ENCODE assay signal across 17 mouse cellular contexts in the genomic region with DNA sequence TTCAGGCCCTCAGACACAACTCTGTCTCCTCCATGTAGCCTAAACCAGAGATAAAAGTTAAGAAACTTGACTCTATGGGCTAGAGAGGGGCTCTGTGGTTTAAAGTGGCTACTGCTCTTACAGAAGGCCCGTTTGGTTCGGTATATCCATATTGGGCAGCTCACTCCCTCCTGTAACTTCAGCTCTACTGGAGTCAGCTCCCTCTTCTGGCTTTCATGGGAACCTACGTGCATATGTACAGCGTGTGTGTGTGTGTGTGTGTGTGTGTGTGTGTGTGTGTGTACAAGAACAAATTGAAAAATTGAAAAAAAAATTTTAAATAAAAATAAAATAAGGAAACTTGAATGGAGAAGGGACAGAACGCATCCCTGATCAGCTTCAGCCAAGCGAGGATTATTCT.
DNase-seq lines count a peak whose midpoint lies in the region; ATAC-seq and TF ChIP-seq lines count a peak whose summit lies in the region.
"Had no signal": no experiment of that assay in that cellular context is flagged by ENCODE, and none has a peak within 500 bp of the region (broad histone marks: within the 10 kb centered on the region; RNA-seq: fewer than 3 reads in every experiment).

No protein-coding gene starts in this region.

- no peak overlapping the region for H3K27ac ChIP-seq in kidney, postnatal 0 days
- H3K27ac ChIP-seq in bone marrow macrophage, adult 2 months (ENCODE audit: insufficient read depth, low read depth, low read length) = peak overlapping the region; percentile 72
- H3K27ac ChIP-seq: embryonic facial prominence, embryonic 10.5 days; forebrain, embryonic 13.5 days; heart, embryonic 13.5 days; liver, embryonic 15.5 days had no signal

- H3K4me1 ChIP-seq in kidney, postnatal 0 days (replicated peaks; ENCODE audit: insufficient read depth, low read length) = no peaks in the 10 kb centered on the region
- peaks cover 17% of the 10 kb centered on the region for H3K4me1 ChIP-seq in bone marrow macrophage, adult 2 months (ENCODE audit: control insufficient read depth, insufficient read depth, low read length)
- H3K4me1 ChIP-seq: embryonic facial prominence, embryonic 10.5 days; heart, embryonic 13.5 days; limb, embryonic 15.5 days; liver, embryonic 15.5 days had no signal

- peak; percentile 39; the same call in 1 of the 2 replicates for TF ChIP-seq CTCF in kidney, postnatal 0 days (IDR thresholded peaks at IDR 0.05; ENCODE audit: low read depth)
- TF ChIP-seq CTCF in bone marrow macrophage, adult 2 months (IDR thresholded peaks at IDR 0.05; ENCODE audit: low read depth, low read length) = no peak

- H3K9me3 ChIP-seq in kidney, postnatal 0 days (replicated peaks; ENCODE audit: low read length) = no peaks in the 10 kb centered on the region
- H3K9me3 ChIP-seq: embryonic facial prominence, embryonic 10.5 days; forebrain, embryonic 13.5 days; limb, embryonic 15.5 days; liver, embryonic 15.5 days had no signal

- no peaks in the 10 kb centered on the region for H3K27me3 ChIP-seq in kidney, postnatal 0 days (ENCODE audit: insufficient read depth, low read length)
- H3K27me3 ChIP-seq: forebrain, embryonic 13.5 days; heart, embryonic 13.5 days; liver, embryonic 15.5 days had no signal

- DNase-seq in gastrocnemius, adult 18-20 months (ENCODE audit: low spot score) = peak; percentile 6
- no peak for DNase-seq in gastrocnemius, postnatal 10 days
- peak; percentile 36 for DNase-seq in kidney, postnatal 0 days (ENCODE audit: low spot score)
- DNase-seq in kidney, postnatal 36 days = no peak
- DNase-seq in fibroblast of lung, adult 2 months (ENCODE audit: low read depth) = peak; percentile 3
- no peak for DNase-seq in thymus, postnatal 25 days
- DNase-seq: cerebellum, adult 2 months; kidney, adult 8-10 months; layer of hippocampus, postnatal 36 days; lung, postnatal 14 days; retina, postnatal 1 day had no signal

- no peaks in the 10 kb centered on the region for H3K36me3 ChIP-seq in kidney, postnatal 0 days (ENCODE audit: insufficient read depth, low read length)
- H3K36me3 ChIP-seq: embryonic facial prominence, embryonic 10.5 days; heart, embryonic 13.5 days; limb, embryonic 15.5 days; liver, embryonic 15.5 days had no signal

- WGBS in kidney, postnatal 0 days = 69% methylated on average over 6 of the region's 6 CpGs

- ATAC-seq in kidney, postnatal 0 days (replicated peaks; ENCODE audit: low FRiP score, low read depth) = no peak
- ATAC-seq: forebrain, embryonic 13.5 days had no signal

- no peak for TF ChIP-seq POLR2A in bone marrow macrophage, adult 2 months (IDR thresholded peaks at IDR 0.05; ENCODE audit: borderline replicate concordance, low read depth, low read length)

- H3K4me3 ChIP-seq in kidney, postnatal 0 days (replicated peaks; ENCODE audit: low read depth, low read length) = no peak overlapping the region
- H3K4me3 ChIP-seq in bone marrow macrophage, adult 2 months (ENCODE audit: insufficient read depth, low read length) = no peak overlapping the region
- H3K4me3 ChIP-seq: embryonic facial prominence, embryonic 10.5 days; forebrain, embryonic 13.5 days; heart, embryonic 13.5 days; limb, embryonic 15.5 days; liver, embryonic 15.5 days had no signal

- H3K4me2 ChIP-seq in kidney, postnatal 0 days (ENCODE audit: low read length) = no peak overlapping the region
- H3K4me2 ChIP-seq: forebrain, embryonic 13.5 days; heart, embryonic 13.5 days; limb, embryonic 15.5 days; liver, embryonic 15.5 days had no signal

- no peak overlapping the region for H3K9ac ChIP-seq in kidney, postnatal 0 days (ENCODE audit: low read depth, low read length)
- H3K9ac ChIP-seq: forebrain, embryonic 13.5 days; heart, embryonic 13.5 days; limb, embryonic 15.5 days; liver, embryonic 15.5 days had no signal

Comparison
In these comparisons a context has a peak if more than half of its experiments do, and no peak if none do; other contexts are left out.
1. DNase-seq: peak in gastrocnemius, adult 18-20 months (single experiment), kidney, postnatal 0 days (single experiment) and fibroblast of lung, adult 2 months (single experiment); none in gastrocnemius, postnatal 10 days (single experiment), kidney, postnatal 36 days (0 of 2) and thymus, postnatal 25 days (single experiment).